Mouse (Mus musculus): Measurements from ENCODE around the gene 1500011B03Rik. TPM values are rescaled to one million over a fixed set of nuclear protein-coding genes. Genes with fewer than 3 reads are reported as not detected.

1500011B03Rik gene
- total RNA-seq, 2 experiments from 2014 or later, result 32.2 to 40.7 TPM

GRCm38 (mm10) chr5:114782991-114783390, 40.3 kb downstream of the 1500011B03Rik start:
- DNase-seq, result no peak

GRCm38 (mm10) chr5:114780912-114781311, 42.4 kb downstream of the 1500011B03Rik start:
- DNase-seq, result no peak

- DNase-seq, result no peak
These were observed 43.2 kb downstream of the 1500011B03Rik start for GRCm38 (mm10) chr5:114779956-114780489.

GRCm38 (mm10) chr5:114776174-114776573, 47.1 kb downstream of the 1500011B03Rik start:
- no peak for DNase-seq

- DNase-seq, result peak in 1 of 2 experiments; percentile 15
These were observed 48.0 kb downstream of the 1500011B03Rik start, which contains the start of gene Git2 for GRCm38 (mm10) chr5:114775056-114775979. TSS of gene Git2 (minus strand) at chr5:114775517.

GRCm38 (mm10) chr5:114774403-114775051, 48.7 kb downstream of the 1500011B03Rik start, which contains the start of gene Ankrd13a:
TSS of gene Ankrd13a (plus strand) at chr5:114774677.
- DNase-seq, result peak; percentile 93

- DNase-seq, result no peak
These were observed 49.5 kb downstream of the 1500011B03Rik start for GRCm38 (mm10) chr5:114773780-114774179.

- peak; percentile 99 for DNase-seq
These were observed 50.0 kb downstream of the 1500011B03Rik start for GRCm38 (mm10) chr5:114773211-114773710.

GRCm38 (mm10) chr5:114772456-114773203, 50.6 kb downstream of the 1500011B03Rik start:
- DNase-seq, result peak; percentile 67 to 84

GRCm38 (mm10) chr5:114771796-114772195, 51.5 kb downstream of the 1500011B03Rik start:
- DNase-seq, result no peak

GRCm38 (mm10) chr5:114769786-114770185, 53.5 kb downstream of the 1500011B03Rik start:
- no peak for DNase-seq

GRCm38 (mm10) chr5:114767185-114767584, 56.1 kb downstream of the 1500011B03Rik start:
- DNase-seq, result no peak

- DNase-seq, result no peak
These were observed 56.6 kb downstream of the 1500011B03Rik start for GRCm38 (mm10) chr5:114766686-114767085.

- DNase-seq, result peak; percentile 47 to 72
These were observed 58.2 kb downstream of the 1500011B03Rik start for GRCm38 (mm10) chr5:114764812-114765735.

GRCm38 (mm10) chr5:114761980-114762379, 61.3 kb downstream of the 1500011B03Rik start:
- DNase-seq, result no peak

GRCm38 (mm10) chr5:114759536-114760090, 63.7 kb downstream of the 1500011B03Rik start:
- no peak for DNase-seq
